Mouse (Mus musculus) left cerebral cortex, postnatal 25 days (tissue): ENCODE data around the gene Adamts4. TPM values are rescaled to one million over a fixed set of nuclear protein-coding genes. Genes with fewer than 3 reads are reported as not detected.

ENCODE experiments used
- DNase-seq, 2 experiments: peaks; one replicate each; pipeline ENCODE4 v3.0.0; 2022; ENCODE audit warnings: low spot score in 2 of 2, mixed read lengths in 1 of 2
- intact Hi-C: fragments of 180-260 bp; cut with DNase I; formaldehyde crosslinking; loops from one replicate; pipeline ENCODE4 v1.15.1; 2025
- total RNA-seq, 2 experiments: library from RNA; stranded (reverse); gene quantifications; 2 replicates each; pipeline ENCODE4 v1.2.3; 2021

The Adamts4 gene
- total RNA-seq, 2 experiments from 2014 or later = 10.9 to 12.8 TPM

DNA sequence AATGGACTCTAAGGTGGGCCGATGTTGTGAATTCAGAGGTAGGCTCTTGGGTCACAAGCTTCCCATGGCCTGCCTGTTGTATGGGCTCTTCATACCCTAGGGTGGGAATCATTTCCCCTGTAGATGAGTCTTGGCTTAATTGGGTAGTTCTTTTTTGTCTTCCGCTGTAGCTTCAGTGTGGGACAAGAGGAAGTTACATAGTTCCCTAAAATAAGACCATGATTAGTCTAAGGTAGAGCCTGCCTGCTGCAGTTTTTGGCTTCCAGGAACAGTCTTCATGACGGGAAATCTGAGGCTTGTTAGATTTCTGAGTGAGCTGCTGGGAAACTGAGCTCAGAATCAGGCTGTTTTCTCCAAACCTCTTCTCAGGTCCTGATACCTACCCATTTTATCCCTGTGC, 21.9 kb downstream of the Adamts4 start:
- no peak for DNase-seq
- intact Hi-C loops = no loop called here

- DNase-seq = no peak
Observed at GRCm38 (mm10) chr1:171274171-171274570, 23.9 kb downstream of the Adamts4 start.

DNA sequence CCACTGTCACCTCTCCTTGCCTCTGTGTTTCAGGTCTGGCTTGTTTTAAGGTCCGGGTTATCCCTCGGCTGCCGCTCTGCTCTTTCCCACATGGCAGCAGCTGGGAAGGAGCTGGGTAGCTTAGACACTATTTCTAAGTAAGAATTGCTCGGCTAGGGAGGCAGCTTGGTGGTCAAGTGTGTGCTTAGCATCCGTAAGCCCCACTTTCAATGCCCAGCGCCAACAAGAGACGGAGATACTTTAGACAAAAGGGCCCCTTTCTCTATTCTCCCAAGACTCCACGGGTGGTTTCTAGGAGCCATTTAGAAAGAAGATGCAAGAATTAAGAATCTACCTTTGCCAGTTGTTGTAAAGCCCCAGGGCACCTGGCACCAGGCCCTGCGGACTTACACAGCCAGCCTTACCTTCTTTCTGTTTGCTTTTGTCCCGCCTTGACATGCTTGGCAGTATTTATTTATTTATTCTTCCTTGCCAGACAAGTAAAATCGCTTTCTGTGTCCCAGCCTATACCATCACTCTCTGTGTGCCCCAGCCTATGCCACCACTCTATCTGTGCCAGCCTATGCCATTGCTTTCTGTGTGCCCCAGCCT, 25.0 kb downstream of the Adamts4 start:
- no peak for DNase-seq
- intact Hi-C loops = no loop called here

More at GRCm38 (mm10) chr1:171274171-171274570, 23.9 kb downstream of the Adamts4 start:
- intact Hi-C loops = no loop called here

- intact Hi-C loops = no loop called here
- DNase-seq = no peak
Observed at GRCm38 (mm10) chr1:171276110-171276748, 26.0 kb downstream of the Adamts4 start.

GRCm38 (mm10) chr1:171277736-171278135, 27.5 kb downstream of the Adamts4 start:
- no peak for DNase-seq
- intact Hi-C loops = no loop called here

DNA sequence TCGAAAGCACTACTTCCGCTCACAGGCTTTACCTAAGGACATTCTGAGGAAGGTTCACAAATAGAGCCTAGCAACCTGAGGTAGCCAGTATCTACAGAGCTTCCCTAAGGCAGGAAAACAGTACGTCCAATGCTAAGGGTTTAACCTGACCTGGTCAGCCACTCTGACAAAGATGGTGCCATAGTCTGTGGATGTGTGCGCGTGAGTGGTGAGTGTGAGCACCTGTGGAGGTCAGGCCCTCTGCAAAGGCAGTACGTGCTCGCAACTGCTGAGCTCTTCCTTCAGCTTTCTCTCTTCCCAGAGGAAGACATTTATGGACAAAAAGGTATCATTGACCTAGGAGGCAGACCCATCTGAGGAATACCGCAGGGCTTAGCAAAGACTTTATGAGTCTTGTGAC, 28.2 kb downstream of the Adamts4 start:
- DNase-seq = no peak
- intact Hi-C loops = no loop called here

DNA sequence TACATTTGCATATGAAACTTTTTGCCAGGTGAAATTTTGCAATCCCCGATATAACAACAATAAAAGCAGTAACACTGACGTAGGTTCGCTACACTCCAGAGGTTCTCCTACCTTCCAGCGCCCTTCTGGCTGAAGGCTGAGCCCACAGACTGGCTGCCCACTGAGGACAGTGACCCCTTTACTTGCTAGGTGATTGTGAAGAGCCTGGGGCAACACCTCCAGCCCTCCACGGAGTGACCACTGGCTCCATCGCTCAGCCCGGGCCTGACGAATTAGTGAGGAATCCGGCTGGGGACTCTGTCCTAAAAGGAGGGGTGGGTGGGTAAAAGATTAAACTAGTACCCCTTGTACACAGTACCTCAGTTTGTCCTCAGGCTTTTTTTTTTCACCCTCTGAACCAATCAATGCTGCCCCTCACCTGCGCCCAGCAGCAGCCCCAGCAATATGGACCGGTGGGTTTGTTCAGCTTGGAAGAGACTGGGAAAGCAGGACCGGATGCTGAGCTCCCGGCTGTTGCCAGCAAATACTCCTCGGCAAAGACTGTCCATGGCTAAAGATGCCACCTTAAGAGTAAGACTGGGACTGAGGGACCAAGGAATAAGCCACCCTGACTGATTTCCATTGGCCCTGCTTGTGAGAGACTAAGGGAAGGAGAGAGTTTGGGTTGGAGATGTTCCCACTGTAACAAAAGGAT, 28.9 kb downstream of the Adamts4 start:
- no peak for DNase-seq
- intact Hi-C loops = no loop called here

DNA sequence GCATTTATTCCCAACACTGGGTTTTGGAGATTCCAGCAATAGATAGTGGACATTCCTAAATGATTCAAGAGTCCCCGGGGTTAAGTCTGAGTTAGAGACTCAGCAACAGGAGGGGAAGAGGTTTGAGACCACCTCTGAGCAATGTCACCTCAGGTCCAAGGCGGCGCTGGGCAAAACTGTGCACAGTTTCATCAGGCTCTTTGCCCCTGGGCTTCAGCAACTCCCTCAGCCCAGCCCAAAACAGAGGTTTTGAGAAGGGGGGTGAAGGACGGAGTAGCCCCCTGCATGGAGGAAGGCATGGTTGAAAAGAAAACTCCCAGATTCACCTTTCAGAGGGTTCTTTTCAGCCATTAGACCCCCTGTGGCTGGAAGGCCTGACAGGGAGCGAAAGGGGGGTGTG, 29.5 kb downstream of the Adamts4 start:
- no peak for DNase-seq
- intact Hi-C loops = no loop called here

GRCm38 (mm10) chr1:171280250-171280915, 30.2 kb downstream of the Adamts4 start:
- no peak for DNase-seq
- intact Hi-C loops = no loop called here

- intact Hi-C loops = loop anchor here (1.0 kb wide), 1 partner anchor 34 kb away; no protein-coding TSS in a partner anchor
- peak; percentile 92 to 99 for DNase-seq
Observed at GRCm38 (mm10) chr1:171280916-171281527, 30.8 kb downstream of the Adamts4 start, which contains the start of gene Ppox. Gene Ppox, minus strand, starts transcription at chr1:171281186.

DNA sequence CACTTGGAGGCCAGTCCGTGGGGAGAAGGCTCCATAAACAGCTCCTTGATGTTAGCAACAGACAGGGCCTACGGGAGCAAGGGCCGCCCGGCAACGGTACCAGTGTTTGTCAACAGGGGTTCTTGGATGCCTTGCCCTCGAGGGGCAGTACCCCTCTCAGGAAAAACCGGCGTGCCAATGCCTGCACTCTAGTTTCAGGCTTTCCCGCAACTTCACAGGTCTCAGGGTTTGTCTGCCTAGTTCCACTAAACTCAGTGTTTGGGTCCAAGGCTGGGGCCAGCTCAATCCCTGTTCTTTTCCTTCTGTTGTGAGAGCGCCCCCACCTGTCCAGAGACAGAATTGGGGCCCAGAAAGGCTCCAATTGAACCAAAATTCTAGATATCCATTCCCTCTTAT, 31.3 kb downstream of the Adamts4 start:
- intact Hi-C loops = loop anchor here (1.0 kb wide), 1 partner anchor 34 kb away; no protein-coding TSS in a partner anchor
- peak; percentile 76 to 81 for DNase-seq

GRCm38 (mm10) chr1:171282086-171282805, 32.0 kb downstream of the Adamts4 start:
- intact Hi-C loops = no loop called here
- no peak for DNase-seq

GRCm38 (mm10) chr1:171283188-171284160, 33.3 kb downstream of the Adamts4 start:
- intact Hi-C loops = no loop called here
- no peak for DNase-seq

DNA sequence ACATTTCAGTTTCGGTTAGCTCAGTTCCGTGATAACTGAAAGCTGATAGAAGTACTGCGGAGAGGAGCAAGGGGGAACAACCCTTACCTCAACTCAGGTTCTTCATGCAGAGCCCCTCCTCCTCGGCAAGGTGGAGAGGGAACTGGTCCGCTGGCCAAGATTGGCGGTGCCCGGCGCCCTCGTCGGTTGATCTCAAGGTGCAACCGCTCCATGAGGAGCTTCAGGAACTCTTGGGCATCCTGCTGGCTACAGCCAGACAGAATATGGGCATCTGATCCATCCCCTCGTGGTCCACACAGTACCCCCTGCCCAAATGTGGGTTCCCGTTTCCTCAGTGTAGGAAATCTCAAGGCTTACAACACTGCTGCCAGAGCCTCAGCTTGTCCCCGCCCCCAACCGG, 34.3 kb downstream of the Adamts4 start:
- DNase-seq = no peak
- intact Hi-C loops = no loop called here

DNA sequence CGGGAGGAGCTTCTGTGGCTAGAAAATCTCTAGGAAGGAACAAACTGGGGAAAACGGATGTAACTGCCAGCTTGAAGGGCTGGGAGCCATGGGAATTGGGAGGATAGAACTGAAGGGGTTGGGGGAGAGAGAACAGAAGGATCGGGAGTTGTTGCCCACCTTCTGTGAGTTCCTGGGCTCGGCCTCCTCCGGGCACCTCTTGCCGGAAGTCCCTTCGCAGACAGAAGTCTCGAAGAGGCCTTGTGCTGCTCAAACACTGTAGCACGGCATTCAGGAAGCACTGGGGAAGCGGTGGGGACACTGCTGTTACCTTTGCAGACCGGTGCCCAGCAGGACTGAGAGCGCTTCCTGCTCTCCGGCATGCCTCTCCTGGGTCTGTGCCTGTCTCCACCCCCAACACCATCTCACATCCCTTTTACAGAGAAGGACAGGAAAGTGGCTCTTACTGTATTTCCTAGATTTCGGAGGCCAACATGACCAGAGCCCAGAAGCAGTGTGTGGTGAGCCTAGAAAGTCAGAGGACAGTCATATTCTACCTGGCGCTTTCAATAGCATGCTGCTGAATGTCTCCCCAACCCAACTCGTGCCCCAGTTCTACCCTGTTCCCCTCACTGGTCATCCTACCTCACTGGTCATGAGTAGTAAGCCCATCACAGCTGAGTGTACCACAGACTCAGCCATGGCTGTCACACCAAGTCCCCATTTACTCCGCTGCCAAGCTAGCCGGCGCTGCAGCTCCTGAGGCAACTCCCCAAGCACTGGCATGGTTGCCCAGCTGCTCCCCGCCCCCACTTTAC, 35.1 kb downstream of the Adamts4 start:
- no peak for DNase-seq
- intact Hi-C loops = no loop called here

GRCm38 (mm10) chr1:171286517-171286916, 36.3 kb downstream of the Adamts4 start:
- no peak for DNase-seq
- intact Hi-C loops = no loop called here
